Mouse (Mus musculus): ENCODE data around the gene Otud7a.

The Otud7a gene

DNA sequence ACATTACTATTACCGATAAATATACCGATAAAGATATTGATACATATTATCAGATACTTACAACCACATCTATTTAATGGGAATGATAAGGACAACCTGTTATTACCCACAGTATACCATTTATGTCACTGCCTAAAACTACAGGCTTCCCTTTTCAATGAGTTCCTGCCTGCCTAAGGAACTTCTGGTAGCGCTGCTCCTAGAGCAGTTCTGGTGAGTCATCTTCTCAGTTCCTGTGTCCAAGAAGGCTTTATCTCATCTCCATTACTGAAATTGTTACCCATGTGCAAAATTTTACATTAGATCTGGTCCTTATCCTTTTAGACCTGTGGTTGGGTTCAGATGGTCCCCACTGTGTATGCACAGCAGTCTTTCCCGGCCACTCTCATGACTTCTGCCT lies 95.7 kb downstream of the Otud7a start:
- CTCF ChIA-PET = interaction anchor here in 1 of 4 experiments (0.6 kb wide), 1 partner anchor 654 kb away, joined by 3 read pairs; no protein-coding TSS in a partner anchor

GRCm38 (mm10) chr7:63554457-63554856 lies 109.9 kb downstream of the Otud7a start:
- CTCF ChIA-PET = no interaction called here
- POLR2A ChIA-PET = no interaction called here

More for the DNA sequence above, 95.7 kb downstream of the Otud7a start:
- POLR2A ChIA-PET = no interaction called here

GRCm38 (mm10) chr7:63556324-63556723 lies 111.8 kb downstream of the Otud7a start:
- CTCF ChIA-PET = no interaction called here

GRCm38 (mm10) chr7:63558918-63559317 lies 114.4 kb downstream of the Otud7a start:
- CTCF ChIA-PET = interaction anchor here in 1 of 4 experiments (1.3 kb wide), 1 partner anchor 223 kb away, joined by 3 read pairs; no protein-coding TSS in a partner anchor
- POLR2A ChIA-PET = no interaction called here

More at GRCm38 (mm10) chr7:63556324-63556723, 111.8 kb downstream of the Otud7a start:
- POLR2A ChIA-PET = interaction anchor here in 1 of 4 experiments (0.5 kb wide), 1 partner anchor 387 kb away, joined by 5 read pairs; no protein-coding TSS in a partner anchor

GRCm38 (mm10) chr7:63559679-63560078 lies 115.1 kb downstream of the Otud7a start:
- ChIA-PET CTCF (interaction anchor here in 1 of 4 experiments (1.3 kb wide), 1 partner anchor 224 kb away, joined by 3 read pairs; no protein-coding TSS in a partner anchor), POLR2A (no interaction called here)

DNA sequence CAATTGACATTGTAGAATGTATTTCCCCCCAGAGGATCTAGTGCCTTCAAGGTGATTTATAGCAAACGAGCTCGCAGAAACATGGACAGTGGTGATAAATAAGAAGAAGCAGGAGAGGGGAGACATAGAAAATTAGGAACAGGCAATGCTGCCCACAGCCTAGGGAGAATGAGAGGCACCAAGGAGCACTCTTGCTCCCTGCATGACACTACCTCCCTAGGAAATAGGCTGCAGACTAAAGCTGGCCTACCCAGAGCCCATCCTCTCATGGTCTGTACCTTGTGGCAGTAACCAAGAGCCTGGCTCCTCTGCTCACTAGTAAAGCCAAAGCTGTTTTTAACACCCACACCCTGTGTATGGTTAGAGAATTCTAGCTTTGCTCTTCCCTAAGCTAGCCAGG lies 138.8 kb downstream of the Otud7a start:
- ChIA-PET POLR2A (no interaction called here), CTCF (no interaction called here)

DNA sequence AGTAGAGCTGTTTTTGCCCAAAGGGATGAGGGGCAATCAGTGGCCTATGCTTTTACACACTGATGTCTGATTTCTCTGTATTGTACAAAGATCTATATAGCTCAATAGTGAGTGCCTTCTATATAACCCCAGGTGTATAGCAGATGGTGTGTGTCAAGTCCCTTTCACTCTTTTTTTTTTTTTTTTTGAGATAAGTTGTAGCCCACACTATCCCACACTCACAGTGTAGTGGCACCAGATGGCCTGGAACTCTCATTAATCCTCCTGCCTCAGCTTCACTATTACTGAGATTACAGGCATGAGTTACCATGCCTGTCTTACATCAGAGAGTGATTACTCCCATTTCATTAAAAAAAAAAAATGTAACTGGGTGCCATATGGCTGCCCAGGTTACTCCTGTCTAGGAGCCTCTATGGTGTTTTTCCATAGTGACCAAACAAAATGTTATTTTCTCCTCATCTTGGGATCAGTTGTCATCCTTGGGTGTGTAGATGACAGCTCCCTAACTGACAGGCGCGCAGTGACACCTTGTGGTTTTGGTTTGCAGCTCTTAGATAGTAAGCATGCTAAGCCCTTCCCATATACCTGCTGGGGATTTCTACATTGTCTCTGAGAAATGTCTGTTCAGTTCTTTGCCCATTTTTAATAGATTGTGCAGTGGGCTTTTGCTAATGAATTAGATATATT lies 141.8 kb downstream of the Otud7a start:
- POLR2A ChIA-PET = interaction anchor here in 1 of 4 experiments (0.6 kb wide), 1 partner anchor 417 kb away, joined by 3 read pairs; no protein-coding TSS in a partner anchor
- CTCF ChIA-PET = interaction anchor here (0.6 to 2.0 kb wide), 12 partner anchors 81 to 664 kb away, joined by 3 to 15 read pairs (median 4); no protein-coding TSS in a partner anchor

GRCm38 (mm10) chr7:63590305-63590704 lies 145.8 kb downstream of the Otud7a start:
- POLR2A ChIA-PET = interaction anchor here in 1 of 4 experiments (0.9 kb wide), 1 partner anchor 23 kb away, joined by 3 read pairs; no protein-coding TSS in a partner anchor
- CTCF ChIA-PET = no interaction called here

DNA sequence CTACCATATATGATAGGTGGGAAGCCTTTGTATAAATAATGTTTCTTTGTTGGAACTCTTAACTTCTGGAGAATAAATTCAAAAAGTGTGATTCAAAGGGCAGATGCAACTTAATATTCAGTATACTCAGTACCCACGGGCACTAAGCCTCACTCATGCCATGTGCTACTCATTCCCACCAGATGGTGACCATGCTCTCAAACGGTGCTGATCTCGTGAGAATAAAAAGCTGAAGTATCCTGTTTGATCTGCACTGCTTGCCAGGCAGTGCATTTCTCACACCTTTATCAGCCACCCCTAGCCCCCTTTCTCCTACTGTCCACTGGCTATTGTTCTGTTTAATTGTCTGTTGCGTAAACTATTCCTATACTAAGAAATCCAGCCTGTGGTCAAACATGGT lies 146.8 kb downstream of the Otud7a start:
- ChIA-PET POLR2A (no interaction called here), CTCF (interaction anchor here in 2 of 4 experiments (0.5 to 1.2 kb wide), 2 partner anchors 81 to 369 kb away, joined by 3 read pairs; no protein-coding TSS in a partner anchor)

DNA sequence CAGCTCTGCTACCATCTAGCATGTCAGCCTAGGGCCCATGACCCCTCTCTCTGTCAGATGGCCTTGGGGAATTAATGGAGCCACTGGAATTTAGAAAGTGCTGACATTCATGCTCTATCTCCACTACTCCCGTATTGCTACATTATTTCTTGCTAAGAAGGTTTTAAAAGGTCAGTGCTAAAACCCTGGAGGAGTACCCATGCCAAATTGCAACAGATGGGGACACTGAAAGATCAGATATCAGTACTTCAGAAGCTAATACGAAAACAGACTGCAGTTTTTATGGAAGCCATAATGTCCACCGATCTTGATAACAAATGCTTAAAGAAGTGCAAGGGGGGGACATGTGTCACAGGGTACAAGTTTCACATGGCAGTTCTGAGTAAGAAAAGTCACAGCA lies 147.5 kb downstream of the Otud7a start:
- CTCF ChIA-PET = interaction anchor here in 2 of 4 experiments (0.6 to 1.2 kb wide), 2 partner anchors 80 to 1018 kb away, joined by 3 read pairs; no protein-coding TSS in a partner anchor
- POLR2A ChIA-PET = interaction anchor here in 1 of 4 experiments (0.7 kb wide), 1 partner anchor 207 kb away, joined by 3 read pairs; no protein-coding TSS in a partner anchor

DNA sequence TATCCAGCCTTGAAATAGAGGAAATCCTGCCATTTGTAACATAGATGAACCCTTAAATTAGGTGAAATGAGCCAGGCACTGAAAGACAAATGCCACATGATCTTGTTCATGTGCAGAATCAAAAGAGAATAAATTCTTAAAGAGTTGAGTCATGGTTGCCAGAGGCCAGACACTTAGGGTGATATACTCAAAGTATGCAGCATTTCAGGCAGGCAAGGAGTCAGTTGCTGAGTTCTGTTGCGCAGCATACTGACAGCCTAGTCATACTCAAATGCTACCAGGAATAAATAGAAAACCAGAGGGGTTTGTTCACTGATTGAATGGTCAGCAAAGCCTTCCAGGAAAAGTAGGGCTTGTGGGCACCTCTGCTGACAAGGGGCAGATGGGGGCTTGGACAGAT lies 160.3 kb downstream of the Otud7a start:
- POLR2A ChIA-PET = no interaction called here
- CTCF ChIA-PET = no interaction called here

GRCm38 (mm10) chr7:63617018-63617417 lies 172.5 kb downstream of the Otud7a start:
- ChIA-PET CTCF (interaction anchor here in 1 of 4 experiments (0.6 kb wide), 1 partner anchor 54 kb away, joined by 9 read pairs; no protein-coding TSS in a partner anchor), POLR2A (no interaction called here)

GRCm38 (mm10) chr7:63620776-63621340 lies 176.3 kb downstream of the Otud7a start:
- ChIA-PET POLR2A (interaction anchor here in 1 of 4 experiments (0.9 kb wide), 1 partner anchor 13 kb away, joined by 3 read pairs; no protein-coding TSS in a partner anchor), CTCF (no interaction called here)

- ChIA-PET POLR2A (no interaction called here), CTCF (interaction anchor here in 1 of 4 experiments (1.0 kb wide), 1 partner anchor 34 kb away, joined by 3 read pairs; no protein-coding TSS in a partner anchor)
Measured at GRCm38 (mm10) chr7:63637651-63638050, 193.1 kb downstream of the Otud7a start.

DNA sequence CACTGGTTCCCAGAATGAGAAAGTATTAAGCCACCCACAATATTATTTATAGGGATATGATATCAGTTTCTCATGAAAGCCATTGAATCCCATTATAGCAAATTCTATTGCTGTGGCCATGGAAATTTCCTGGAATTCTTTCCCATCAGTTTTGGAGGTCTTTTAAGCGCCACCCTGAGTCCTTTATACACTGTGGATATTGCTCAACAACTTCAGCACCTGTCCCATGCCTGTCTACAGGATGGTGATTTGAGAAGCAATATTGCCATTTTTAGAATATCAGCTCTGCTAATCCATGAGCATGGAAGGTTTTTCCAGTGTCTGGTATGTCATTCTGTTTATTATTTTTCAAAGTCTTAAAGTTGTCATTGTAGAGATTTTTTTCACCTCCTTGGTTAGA lies 199.5 kb downstream of the Otud7a start:
- ChIA-PET POLR2A (no interaction called here), CTCF (no interaction called here)

DNA sequence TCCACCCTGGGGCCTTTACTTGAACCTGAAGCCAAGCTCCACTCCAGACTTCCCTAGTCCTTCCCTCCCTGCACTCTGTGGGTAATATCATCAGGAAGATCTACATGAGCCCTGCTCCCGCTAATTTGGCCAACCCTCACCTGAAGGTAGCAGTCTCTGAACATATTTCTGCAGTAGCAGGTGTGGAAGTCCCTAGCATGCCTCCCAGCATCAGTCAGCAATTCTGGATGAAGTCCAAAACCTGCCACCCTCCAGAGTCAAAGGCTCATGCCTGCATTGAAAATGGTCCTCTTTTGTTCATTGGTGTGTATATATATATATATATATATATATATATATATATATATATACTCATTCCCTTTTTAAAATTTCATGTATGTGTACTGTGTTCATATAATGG lies 202.6 kb downstream of the Otud7a start:
- CTCF ChIA-PET = no interaction called here
- POLR2A ChIA-PET = no interaction called here

DNA sequence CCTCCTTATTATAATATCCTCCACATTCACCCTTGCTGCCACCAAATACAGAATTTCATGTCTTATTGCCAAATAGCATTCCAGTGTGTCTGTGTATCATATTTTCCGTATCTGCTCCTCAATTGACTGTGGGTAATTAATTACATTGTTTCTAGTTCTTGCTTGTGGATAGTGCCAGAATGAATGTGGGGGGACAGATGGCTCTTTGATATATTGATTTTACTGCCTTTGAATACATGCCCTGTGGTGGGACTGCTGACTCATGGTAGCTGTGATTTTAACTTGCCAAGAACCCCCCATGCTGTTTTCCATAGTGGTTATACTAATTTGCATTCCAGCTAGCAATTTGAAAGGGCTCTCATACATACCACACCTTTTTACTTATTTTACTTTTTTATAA lies 215.7 kb downstream of the Otud7a start:
- POLR2A ChIA-PET = interaction anchor here in 1 of 4 experiments (1.6 kb wide), 1 partner anchor 12 kb away, joined by 4 read pairs; no protein-coding TSS in a partner anchor

GRCm38 (mm10) chr7:63662757-63663156 lies 218.2 kb downstream of the Otud7a start:
- POLR2A ChIA-PET = no interaction called here
- CTCF ChIA-PET = interaction anchor here in 1 of 4 experiments (0.7 kb wide), 1 partner anchor 186 kb away, joined by 3 read pairs; no protein-coding TSS in a partner anchor

More for the DNA sequence above, 215.7 kb downstream of the Otud7a start:
- CTCF ChIA-PET = interaction anchor here in 2 of 4 experiments (0.5 to 1.2 kb wide), 4 partner anchors 10 to 341 kb away, joined by 3 to 7 read pairs (median 4); no protein-coding TSS in a partner anchor

GRCm38 (mm10) chr7:63665496-63665895 lies 220.9 kb downstream of the Otud7a start:
- ChIA-PET CTCF (no interaction called here), POLR2A (no interaction called here)

All from embryonic stem cell, embryonic (primary cell).